Mouse (Mus musculus) bone marrow, adult 2 months (tissue): ENCODE data around the gene Slc17a6.

Source experiments
- CTCF ChIP-seq: fragments of 200-500 bp; IDR thresholded peaks from 2 replicates; pipeline ENCODE4 v1.5.1; 2011; ENCODE audit warnings: low read length, control low read depth; ENCODE audit not compliant: control insufficient read depth, insufficient read depth
- POLR2A ChIP-seq: fragments of 200-500 bp; IDR thresholded peaks from 2 replicates; pipeline ENCODE4 v1.6.1; 2011; ENCODE audit warnings: low read depth, mild to moderate bottlenecking, control low read depth, low read length, borderline replicate concordance; ENCODE audit not compliant: control insufficient read depth

DNA sequence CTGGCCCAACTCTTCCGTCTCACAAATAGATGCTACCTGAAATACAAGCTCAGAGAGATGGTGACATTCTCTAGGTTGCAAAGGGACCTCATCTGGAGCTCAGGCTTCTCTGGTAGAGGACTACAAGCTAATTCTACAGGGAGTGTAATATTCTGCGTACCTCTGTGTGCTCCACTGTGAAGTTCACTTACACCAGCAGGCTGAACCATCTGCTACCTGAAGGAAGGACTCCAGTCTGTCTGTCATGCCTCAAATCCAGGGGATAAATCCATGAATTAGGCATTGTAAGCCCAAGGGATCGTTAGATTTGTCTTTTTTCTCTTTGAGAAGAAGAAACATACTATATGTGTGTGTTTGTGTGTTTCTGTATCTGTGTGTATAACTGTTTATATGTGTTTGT lies 9.4 kb downstream of the Slc17a6 start:
- TF ChIP-seq CTCF (no peak), POLR2A (no peak)
